Mouse (Mus musculus) left cerebral cortex, postnatal 14 days (tissue): ENCODE measurements at regions not wholly inside any gene's neighbourhood (a gene's known extent, or its start where the extent isn't known, plus 50 kb on each side); places are given as distances from the start of the nearest gene placed in this dataset.
"Not testable (repeated sequence)": the region's sequence is repeated elsewhere in the genome, so short reads cannot be mapped to it uniquely, and the experiment has no call there.

Source experiments
- DNase-seq, 2 experiments: peaks; one replicate each; pipeline ENCODE4 v3.0.0; 2021 to 2022; ENCODE audit warnings: low spot score in 2 of 2, mixed read lengths in 1 of 2
- intact Hi-C: fragments of 180-260 bp; cut with DNase I; formaldehyde crosslinking; loops from one replicate; pipeline ENCODE4 v1.15.1; 2025

GRCm38 (mm10) chr1:103986867-103987266, 781.5 kb upstream of the Cdh20 start:
- intact Hi-C loops, result loop anchor here (10.0 kb wide), 1 partner anchor 958 kb away; no protein-coding TSS in a partner anchor
- peak; percentile 15 to 33 for DNase-seq

GRCm38 (mm10) chr1:104002906-104003305, 765.4 kb upstream of the Cdh20 start:
- intact Hi-C loops, result not testable (repeated sequence)

GRCm38 (mm10) chr1:104029670-104030069, 738.7 kb upstream of the Cdh20 start:
- intact Hi-C loops, result no loop called here

More at GRCm38 (mm10) chr1:104002906-104003305, 765.4 kb upstream of the Cdh20 start:
- DNase-seq, result not testable (repeated sequence)

GRCm38 (mm10) chr1:104048440-104048839, 719.9 kb upstream of the Cdh20 start:
- DNase-seq, result no peak
- intact Hi-C loops, result no loop called here

More at GRCm38 (mm10) chr1:104029670-104030069, 738.7 kb upstream of the Cdh20 start:
- DNase-seq, result no peak

- DNase-seq, result no peak
Measured at GRCm38 (mm10) chr1:104049169-104049948, 719.0 kb upstream of the Cdh20 start.

More at GRCm38 (mm10) chr1:104049169-104049948, 719.0 kb upstream of the Cdh20 start:
- intact Hi-C loops, result no loop called here
